Mouse (Mus musculus) retina, postnatal 1 day (tissue): ENCODE measurements around the gene Rab19.
"Not testable (repeated sequence)": the region's sequence is repeated elsewhere in the genome, so short reads cannot be mapped to it uniquely, and the experiment has no call there.

Source experiments
- DNase-seq: peaks from one replicate; pipeline ENCODE4 v3.0.0-alpha.2; 2012

The Rab19 gene

DNA sequence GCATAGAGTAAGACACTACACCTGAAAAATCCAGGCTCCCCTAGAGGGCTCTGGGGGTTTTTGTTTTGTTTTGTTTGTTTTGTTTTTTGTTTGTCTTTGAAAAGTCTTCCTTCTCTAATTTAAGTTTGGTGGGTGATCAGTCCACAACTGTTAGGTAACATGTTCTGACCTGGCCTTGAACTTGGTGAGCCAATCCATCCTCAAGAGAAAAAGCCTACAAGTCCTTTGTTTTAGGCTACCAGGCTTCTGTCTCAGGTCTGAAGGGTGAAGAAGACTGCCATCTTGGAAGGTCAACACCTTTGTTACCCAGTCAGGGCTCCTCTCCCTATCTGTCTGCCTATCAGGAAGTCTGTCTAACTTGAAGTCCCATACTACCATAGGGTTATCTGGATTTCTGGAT is 52.7 kb downstream of the Rab19 start:
- DNase-seq = no peak

DNA sequence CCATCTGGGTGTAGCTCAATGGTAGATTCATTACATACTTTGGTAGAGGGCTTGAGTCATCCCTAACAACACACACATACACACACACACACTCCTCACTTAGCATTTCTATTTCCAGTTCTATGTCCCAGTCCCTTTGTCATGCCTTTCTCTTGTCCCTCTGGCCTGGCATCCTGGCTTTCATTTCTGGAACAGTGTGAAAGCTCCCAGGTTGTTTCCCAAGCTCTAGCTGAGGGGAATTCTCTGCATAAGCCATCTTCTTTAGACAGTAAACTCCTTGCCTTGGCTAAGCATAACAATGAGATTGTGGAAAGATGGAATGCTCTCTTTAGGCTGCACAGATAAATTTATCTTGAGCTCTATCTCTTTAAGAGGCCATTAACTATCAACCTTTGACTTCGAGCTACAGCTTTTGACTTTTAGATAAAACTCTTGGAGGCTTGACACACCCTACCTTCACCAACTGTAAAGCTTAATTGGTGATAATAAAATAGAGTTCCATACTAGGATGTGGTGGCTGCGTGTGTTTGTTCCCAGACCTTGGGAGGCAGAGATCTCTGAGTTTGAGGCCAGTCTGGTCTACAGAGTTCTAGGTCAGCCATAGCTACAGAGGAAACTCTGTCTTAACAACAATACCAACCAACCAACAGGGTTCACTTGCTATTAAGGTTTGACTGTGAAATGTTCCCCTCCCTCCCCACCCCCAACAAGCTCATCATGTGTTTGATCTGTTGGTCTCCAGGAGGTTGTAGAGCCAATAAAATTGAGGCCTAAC is 53.3 kb downstream of the Rab19 start:
- DNase-seq = no peak

DNA sequence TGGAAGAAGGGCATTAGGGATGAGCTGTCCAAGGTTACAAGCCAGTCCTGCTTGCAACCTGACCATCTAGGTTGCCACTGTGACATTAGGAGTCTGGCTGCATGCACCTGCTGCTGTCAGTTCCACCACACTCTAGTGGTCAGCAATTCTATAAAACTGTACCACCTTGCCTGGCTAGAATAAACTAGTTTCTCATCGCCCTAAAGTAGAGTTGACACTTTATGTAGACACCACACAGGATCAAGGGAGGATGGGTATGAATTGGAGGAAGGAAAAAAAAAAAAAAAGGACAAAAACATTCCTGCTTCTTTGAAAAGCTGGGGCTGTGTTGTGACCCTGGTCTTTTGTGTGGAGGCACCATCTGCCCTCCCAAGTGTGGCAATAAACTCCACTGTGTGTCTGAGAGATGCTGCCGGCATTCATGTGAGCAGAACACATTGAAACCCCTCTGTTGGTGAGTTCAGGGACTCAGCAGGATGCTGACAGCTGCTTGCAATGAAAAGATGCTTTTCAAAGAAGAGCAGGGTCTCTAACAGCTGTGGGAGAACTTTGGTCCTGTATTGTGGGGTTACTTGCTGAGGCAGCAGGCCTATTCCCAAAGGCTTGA is 54.0 kb downstream of the Rab19 start:
- peak; percentile 43 for DNase-seq

DNA sequence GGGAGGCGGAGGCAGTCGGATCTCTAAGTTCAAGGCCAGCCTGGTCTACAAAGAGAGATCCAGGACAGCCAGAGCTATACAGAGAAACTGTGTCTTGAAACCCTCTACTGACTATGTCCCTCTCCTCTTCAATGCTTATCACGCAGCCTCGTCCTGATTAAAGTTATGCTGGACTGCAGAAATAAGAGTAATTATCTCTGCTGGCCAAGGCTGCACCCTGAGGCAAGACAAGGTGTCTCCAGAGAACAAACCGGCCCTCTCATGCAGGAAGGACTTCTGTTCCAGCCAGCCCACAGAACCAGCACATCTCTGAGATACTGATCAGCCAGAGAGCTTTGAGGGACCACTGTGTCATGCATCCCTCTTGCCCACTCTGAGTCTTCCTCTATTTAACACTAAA is 54.9 kb downstream of the Rab19 start:
- no peak for DNase-seq

DNA sequence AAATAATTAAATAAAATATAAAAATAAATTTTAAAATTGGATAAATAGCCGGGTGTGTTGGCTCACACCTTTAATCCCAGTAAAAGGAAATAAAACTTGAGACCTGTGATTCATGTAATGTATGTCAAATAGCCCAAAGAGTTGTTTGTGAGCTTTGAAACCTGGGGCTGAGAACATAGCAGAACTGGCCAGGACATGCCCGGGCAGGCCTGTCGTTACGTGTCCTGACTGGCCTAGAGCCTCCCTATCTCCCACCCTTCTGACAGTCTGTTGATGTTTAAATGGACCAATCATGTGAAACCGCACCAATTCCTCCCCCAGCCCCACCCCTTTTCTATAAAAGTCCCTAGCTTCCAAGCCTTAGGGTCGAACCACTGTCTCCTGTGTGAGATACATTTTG is 56.5 kb downstream of the Rab19 start:
- not testable (repeated sequence) for DNase-seq
